Mouse (Mus musculus) thymus, adult 2 months (tissue): ENCODE results near the gene Ppa2.

Experiments used
- CTCF ChIP-seq: fragments of 200-500 bp; IDR thresholded peaks from 2 replicates; pipeline ENCODE4 v1.5.1; 2012; ENCODE audit warnings: mild to moderate bottlenecking, control low read depth, low read length, moderate library complexity, borderline replicate concordance; ENCODE audit not compliant: control insufficient read depth, poor library complexity, insufficient read depth; ENCODE audit errors: extremely low read depth
- POLR2A ChIP-seq: fragments of 200-500 bp; IDR thresholded peaks from 2 replicates; pipeline ENCODE4 v1.6.1; 2012; ENCODE audit warnings: mild to moderate bottlenecking, low read length, control low read depth, moderate library complexity; ENCODE audit not compliant: control insufficient read depth, poor library complexity, insufficient read depth; ENCODE audit errors: extremely low read depth

GRCm38 (mm10) chr3:133333267-133334170 is 23.6 kb downstream of the Ppa2 start:
- no peak for TF ChIP-seq CTCF
- no peak for TF ChIP-seq POLR2A
